ENCODE assay signal across 22 mouse cellular contexts in the genomic region with DNA sequence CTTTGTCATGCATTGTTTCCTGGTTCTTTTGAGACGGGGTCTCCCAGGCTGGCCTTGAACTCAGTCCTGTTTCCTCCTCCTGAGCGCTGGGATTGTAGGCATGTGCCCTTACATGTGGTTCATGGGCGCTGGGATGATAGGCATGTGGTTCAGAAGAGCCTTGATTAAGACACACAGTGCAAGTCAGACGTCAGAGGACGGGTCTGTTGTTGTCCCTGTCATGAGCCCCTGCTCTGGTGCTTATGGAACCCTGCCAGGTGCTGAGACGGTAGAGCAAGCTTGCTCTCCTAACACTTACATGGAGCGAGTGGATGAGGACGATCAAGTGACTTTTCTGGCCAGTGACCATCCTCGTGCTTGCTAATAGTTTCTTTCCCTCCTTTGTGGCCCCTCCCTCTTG.
"Had no signal": no experiment of that assay in that cellular context is flagged by ENCODE, and none has a peak within 500 bp of the region (broad histone marks: within the 10 kb centered on the region; RNA-seq: fewer than 3 reads in every experiment).

No protein-coding gene starts in this region.

- H3K27me3 ChIP-seq: midbrain, embryonic 12.5 days; midbrain, embryonic 15.5 days; neural tube, embryonic 12.5 days; neural tube, embryonic 15.5 days had no signal

- DNase-seq: kidney, adult 2 months; kidney, postnatal 25 days; layer of hippocampus, adult 9-11 months; layer of hippocampus, postnatal 36 days; lung, embryonic 14.5 days; right cerebral cortex, adult 18-20 months; right cerebral cortex, postnatal 14 days; right cerebral cortex, postnatal 4 days; thymus, adult 2 months; thymus, postnatal 14 days; thymus, postnatal 4 days had no signal

- H3K4me2 ChIP-seq: lung, embryonic 14.5 days; midbrain, embryonic 12.5 days; midbrain, embryonic 15.5 days; neural tube, embryonic 12.5 days; neural tube, embryonic 15.5 days had no signal

- H3K27ac ChIP-seq: kidney, postnatal 0 days; layer of hippocampus, adult 2 months; left cerebral cortex, adult 2 months; macrophage; midbrain, embryonic 12.5 days; midbrain, embryonic 15.5 days; neural tube, embryonic 12.5 days; neural tube, embryonic 15.5 days; stomach, postnatal 0 days had no signal

- H3K4me3 ChIP-seq: layer of hippocampus, adult 2 months; left cerebral cortex, adult 2 months; midbrain, embryonic 12.5 days; midbrain, embryonic 15.5 days; neural tube, embryonic 12.5 days; neural tube, embryonic 15.5 days had no signal

- H3K36me3 ChIP-seq: midbrain, embryonic 12.5 days; midbrain, embryonic 15.5 days; neural tube, embryonic 12.5 days; neural tube, embryonic 15.5 days had no signal

- ATAC-seq: intestine, postnatal 0 days; midbrain, embryonic 15.5 days had no signal

- H3K9ac ChIP-seq: liver, embryonic 14.5 days; lung, embryonic 14.5 days; midbrain, embryonic 12.5 days; midbrain, embryonic 15.5 days; neural tube, embryonic 12.5 days; neural tube, embryonic 15.5 days had no signal

- H3K9me3 ChIP-seq: midbrain, embryonic 15.5 days; neural tube, embryonic 12.5 days; neural tube, embryonic 15.5 days had no signal
